Mouse (Mus musculus) cerebellum, adult 2 months (tissue): ENCODE results near the gene Pars2.

Experiments used
- CTCF ChIP-seq: fragments of 200-500 bp; IDR thresholded peaks from 2 replicates; pipeline ENCODE4 v1.5.1; 2011; ENCODE audit warnings: low read depth, mild to moderate bottlenecking, control low read depth, low read length, moderate library complexity, borderline replicate concordance; ENCODE audit not compliant: insufficient read depth
- POLR2A ChIP-seq: fragments of 200-500 bp; IDR thresholded peaks from 2 replicates; pipeline ENCODE4 v1.6.1; 2011; ENCODE audit warnings: low read length, control low read depth, borderline replicate concordance; ENCODE audit not compliant: insufficient read depth

GRCm38 (mm10) chr4:106676749-106677148 is 25.9 kb downstream of the Pars2 start:
- no peak for TF ChIP-seq POLR2A
- TF ChIP-seq CTCF: no peak
